Mouse (Mus musculus): Measurements from ENCODE around the gene Adamtsl3. TPM values are rescaled to one million over a fixed set of nuclear protein-coding genes. Genes with fewer than 3 reads are reported as not detected.

The Adamtsl3 gene
- polyA plus RNA-seq, 1 experiment from 2014 or later = 2.4 TPM

- H3K4me2 ChIP-seq (ENCODE audit: low read depth, low read length) = no peak overlapping the region
Observed at GRCm38 (mm10) chr7:82476441-82477221, 141.1 kb downstream of the Adamtsl3 start.

DNA sequence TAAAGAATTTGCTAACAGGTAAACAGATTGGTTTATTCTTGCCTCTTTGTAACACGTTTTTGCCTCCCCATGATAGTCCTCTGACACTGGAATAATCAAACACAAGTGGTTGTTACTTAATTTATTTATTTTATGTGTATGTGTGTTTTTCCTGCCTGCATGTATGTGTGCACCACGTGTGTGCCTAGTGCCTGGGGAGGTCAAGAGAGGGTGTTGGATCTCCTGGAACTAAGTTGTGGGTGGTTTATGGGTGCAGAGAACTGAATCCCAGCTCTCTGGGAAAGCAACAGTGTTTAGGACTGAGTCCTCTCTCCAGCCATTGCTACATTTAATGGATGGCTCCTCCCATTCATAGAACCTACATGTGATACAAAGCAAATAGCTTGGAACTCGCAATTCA lies 143.0 kb downstream of the Adamtsl3 start:
- no peak overlapping the region for H3K27ac ChIP-seq (ENCODE audit: low read length)
- H3K9me3 ChIP-seq (ENCODE audit: control insufficient read depth, low read length) = no peaks in the 10 kb centered on the region
- H3K27me3 ChIP-seq (ENCODE audit: control insufficient read depth, insufficient read depth, low read depth, low read length) = no peaks in the 10 kb centered on the region
- H3K4me3 ChIP-seq (ENCODE audit: low read length) = no peak overlapping the region
- H3K36me3 ChIP-seq (ENCODE audit: control insufficient read depth, insufficient read depth, low read length) = no peaks in the 10 kb centered on the region
- WGBS = 64% methylated on average over 3 of the region's 3 CpGs
- H3K4me1 ChIP-seq (replicated peaks; ENCODE audit: control insufficient read depth, insufficient read depth, low read length) = no peaks in the 10 kb centered on the region
- no peak overlapping the region for H3K9ac ChIP-seq (ENCODE audit: low read length)
- no peak overlapping the region for H3K4me2 ChIP-seq (ENCODE audit: low read depth, low read length)
- no peak for ATAC-seq (ENCODE audit: low read depth)

More at GRCm38 (mm10) chr7:82476441-82477221, 141.1 kb downstream of the Adamtsl3 start:
- H3K4me1 ChIP-seq (replicated peaks; ENCODE audit: control insufficient read depth, insufficient read depth, low read length) = no peaks in the 10 kb centered on the region
- H3K27ac ChIP-seq (ENCODE audit: low read length) = no peak overlapping the region
- ATAC-seq (ENCODE audit: low read depth) = no peak
- WGBS = 79% methylated on average over 16 of the region's 16 CpGs
- H3K27me3 ChIP-seq (ENCODE audit: control insufficient read depth, insufficient read depth, low read depth, low read length) = no peaks in the 10 kb centered on the region
- H3K9ac ChIP-seq (ENCODE audit: low read length) = no peak overlapping the region
- H3K36me3 ChIP-seq (ENCODE audit: control insufficient read depth, insufficient read depth, low read length) = no peaks in the 10 kb centered on the region
- no peak overlapping the region for H3K4me3 ChIP-seq (ENCODE audit: low read length)
- H3K9me3 ChIP-seq (ENCODE audit: control insufficient read depth, low read length) = no peaks in the 10 kb centered on the region

- H3K27ac ChIP-seq (ENCODE audit: low read length) = no peak overlapping the region
- H3K4me1 ChIP-seq (replicated peaks; ENCODE audit: control insufficient read depth, insufficient read depth, low read length) = no peaks in the 10 kb centered on the region
- H3K36me3 ChIP-seq (ENCODE audit: control insufficient read depth, insufficient read depth, low read length) = no peaks in the 10 kb centered on the region
- H3K9me3 ChIP-seq (ENCODE audit: control insufficient read depth, low read length) = no peaks in the 10 kb centered on the region
- WGBS = 67% methylated on average over 10 of the region's 10 CpGs
- no peak overlapping the region for H3K9ac ChIP-seq (ENCODE audit: low read length)
- no peaks in the 10 kb centered on the region for H3K27me3 ChIP-seq (ENCODE audit: control insufficient read depth, insufficient read depth, low read depth, low read length)
- H3K4me2 ChIP-seq (ENCODE audit: low read depth, low read length) = no peak overlapping the region
- ATAC-seq (ENCODE audit: low read depth) = no peak
- no peak overlapping the region for H3K4me3 ChIP-seq (ENCODE audit: low read length)
Observed at GRCm38 (mm10) chr7:82478861-82479755, 143.6 kb downstream of the Adamtsl3 start.

- no peak overlapping the region for H3K4me3 ChIP-seq (ENCODE audit: low read length)
- H3K4me2 ChIP-seq (ENCODE audit: low read depth, low read length) = no peak overlapping the region
- no peaks in the 10 kb centered on the region for H3K36me3 ChIP-seq (ENCODE audit: control insufficient read depth, insufficient read depth, low read length)
- H3K27ac ChIP-seq (ENCODE audit: low read length) = no peak overlapping the region
- H3K4me1 ChIP-seq (replicated peaks; ENCODE audit: control insufficient read depth, insufficient read depth, low read length) = no peaks in the 10 kb centered on the region
- WGBS = 72% methylated on average over 3 of the region's 3 CpGs
- H3K9ac ChIP-seq (ENCODE audit: low read length) = no peak overlapping the region
- no peaks in the 10 kb centered on the region for H3K9me3 ChIP-seq (ENCODE audit: control insufficient read depth, low read length)
- no peak for ATAC-seq (ENCODE audit: low read depth)
- no peaks in the 10 kb centered on the region for H3K27me3 ChIP-seq (ENCODE audit: control insufficient read depth, insufficient read depth, low read depth, low read length)
Observed at GRCm38 (mm10) chr7:82483426-82483825, 147.9 kb downstream of the Adamtsl3 start.

DNA sequence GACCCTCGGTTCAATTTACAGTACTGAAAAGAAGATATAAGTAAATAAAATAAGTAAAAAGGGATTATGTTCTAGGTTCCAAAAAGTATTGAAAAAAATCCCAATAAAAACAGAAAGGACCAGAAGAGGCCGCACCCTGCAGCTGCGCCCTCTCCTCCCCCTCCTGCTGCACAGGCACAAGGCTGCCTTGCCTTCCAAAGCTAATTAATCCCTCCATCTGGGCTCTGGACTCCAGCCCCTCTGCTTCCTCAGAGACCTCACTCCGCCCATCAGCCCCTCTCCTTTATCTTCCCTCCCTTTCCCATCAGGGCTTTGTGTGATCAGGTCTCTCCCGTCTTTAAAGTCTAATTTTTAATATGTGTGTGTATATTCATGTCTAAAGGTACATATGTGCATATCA lies 149.3 kb downstream of the Adamtsl3 start:
- no peak for ATAC-seq (ENCODE audit: low read depth)
- Histone ChIP-seq H3K27ac (ENCODE audit: low read length) (no peak overlapping the region), H3K4me1 (replicated peaks; ENCODE audit: control insufficient read depth, insufficient read depth, low read length) (no peaks in the 10 kb centered on the region), H3K36me3 (ENCODE audit: control insufficient read depth, insufficient read depth, low read length) (no peaks in the 10 kb centered on the region), H3K27me3 (ENCODE audit: control insufficient read depth, insufficient read depth, low read depth, low read length) (no peaks in the 10 kb centered on the region), H3K9me3 (ENCODE audit: control insufficient read depth, low read length) (no peaks in the 10 kb centered on the region), H3K4me2 (ENCODE audit: low read depth, low read length) (no peak overlapping the region), H3K4me3 (ENCODE audit: low read length) (no peak overlapping the region), H3K9ac (ENCODE audit: low read length) (no peak overlapping the region)
- 36% methylated on average over 5 of the region's 5 CpGs for WGBS

- WGBS = 22% methylated on average over 7 of the region's 7 CpGs
- H3K9ac ChIP-seq (ENCODE audit: low read length) = no peak overlapping the region
- H3K4me2 ChIP-seq (ENCODE audit: low read depth, low read length) = no peak overlapping the region
- H3K9me3 ChIP-seq (ENCODE audit: control insufficient read depth, low read length) = no peaks in the 10 kb centered on the region
- H3K4me1 ChIP-seq (replicated peaks; ENCODE audit: control insufficient read depth, insufficient read depth, low read length) = no peaks in the 10 kb centered on the region
- H3K4me3 ChIP-seq (ENCODE audit: low read length) = no peak overlapping the region
- no peak overlapping the region for H3K27ac ChIP-seq (ENCODE audit: low read length)
- no peak for ATAC-seq (ENCODE audit: low read depth)
- H3K36me3 ChIP-seq (ENCODE audit: control insufficient read depth, insufficient read depth, low read length) = no peaks in the 10 kb centered on the region
- no peaks in the 10 kb centered on the region for H3K27me3 ChIP-seq (ENCODE audit: control insufficient read depth, insufficient read depth, low read depth, low read length)
Observed at GRCm38 (mm10) chr7:82485344-82485954, 150.0 kb downstream of the Adamtsl3 start.

- Histone ChIP-seq H3K4me1 (replicated peaks; ENCODE audit: control insufficient read depth, insufficient read depth, low read length) (no peaks in the 10 kb centered on the region), H3K4me2 (ENCODE audit: low read depth, low read length) (no peak overlapping the region), H3K9ac (ENCODE audit: low read length) (no peak overlapping the region), H3K27me3 (ENCODE audit: control insufficient read depth, insufficient read depth, low read depth, low read length) (no peaks in the 10 kb centered on the region), H3K27ac (ENCODE audit: low read length) (no peak overlapping the region), H3K4me3 (ENCODE audit: low read length) (no peak overlapping the region), H3K9me3 (ENCODE audit: control insufficient read depth, low read length) (no peaks in the 10 kb centered on the region), H3K36me3 (ENCODE audit: control insufficient read depth, insufficient read depth, low read length) (no peaks in the 10 kb centered on the region)
- no peak for ATAC-seq (ENCODE audit: low read depth)
- WGBS = 74% methylated on average over 1 of the region's 1 CpGs
Observed at GRCm38 (mm10) chr7:82491018-82491417, 155.5 kb downstream of the Adamtsl3 start.

DNA sequence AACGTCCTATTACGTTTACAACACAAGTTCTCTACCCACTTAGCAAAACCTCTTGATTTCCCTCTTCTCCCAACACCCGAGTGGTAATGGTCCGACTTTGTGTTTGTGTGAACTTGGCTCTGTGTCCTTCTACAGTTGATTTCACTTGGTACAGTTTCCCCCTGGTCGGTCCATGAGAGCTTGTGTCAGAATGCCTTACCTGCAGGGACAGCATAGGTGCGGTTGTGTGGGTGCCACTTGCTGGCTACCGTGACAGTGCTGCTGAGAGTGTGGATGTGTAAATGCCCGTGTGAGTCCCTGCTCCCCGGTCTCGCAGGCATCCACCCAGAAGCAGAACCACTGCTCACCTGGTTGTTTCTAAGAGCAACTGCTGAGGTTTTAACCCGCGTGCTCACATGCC lies 157.4 kb downstream of the Adamtsl3 start:
- Histone ChIP-seq H3K27me3 (ENCODE audit: control insufficient read depth, insufficient read depth, low read depth, low read length) (no peaks in the 10 kb centered on the region), H3K4me1 (replicated peaks; ENCODE audit: control insufficient read depth, insufficient read depth, low read length) (no peaks in the 10 kb centered on the region), H3K9ac (ENCODE audit: low read length) (no peak overlapping the region), H3K4me3 (ENCODE audit: low read length) (no peak overlapping the region), H3K4me2 (ENCODE audit: low read depth, low read length) (no peak overlapping the region), H3K36me3 (ENCODE audit: control insufficient read depth, insufficient read depth, low read length) (no peaks in the 10 kb centered on the region), H3K9me3 (ENCODE audit: control insufficient read depth, low read length) (no peaks in the 10 kb centered on the region), H3K27ac (ENCODE audit: low read length) (no peak overlapping the region)
- no peak for ATAC-seq (ENCODE audit: low read depth)
- whole genome bisulfite sequencing = 83% methylated on average over 12 of the region's 12 CpGs

DNA sequence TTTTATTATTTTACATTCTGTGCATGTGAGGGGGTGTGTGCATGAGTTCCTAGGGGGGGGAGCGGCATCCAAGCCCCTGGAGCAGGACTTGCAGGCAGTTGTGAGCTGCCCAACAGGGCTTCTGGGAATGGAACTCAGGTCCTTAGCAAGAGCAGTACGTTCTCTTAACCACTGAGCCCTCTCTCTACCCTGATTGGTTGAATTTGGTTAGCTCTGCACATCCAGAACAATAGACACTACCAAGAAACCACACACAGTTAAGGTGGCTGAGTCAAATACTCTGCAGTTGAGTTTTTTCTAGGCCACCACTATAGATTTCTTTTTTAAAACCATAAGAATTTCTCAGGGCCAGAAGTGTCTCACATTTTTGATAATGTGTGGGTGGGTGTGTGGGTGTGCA lies 158.7 kb downstream of the Adamtsl3 start:
- no peak overlapping the region for H3K4me2 ChIP-seq (ENCODE audit: low read depth, low read length)
- no peaks in the 10 kb centered on the region for H3K9me3 ChIP-seq (ENCODE audit: control insufficient read depth, low read length)
- 73% methylated on average over 2 of the region's 2 CpGs for WGBS
- no peaks in the 10 kb centered on the region for H3K36me3 ChIP-seq (ENCODE audit: control insufficient read depth, insufficient read depth, low read length)
- H3K27me3 ChIP-seq (ENCODE audit: control insufficient read depth, insufficient read depth, low read depth, low read length) = no peaks in the 10 kb centered on the region
- no peaks in the 10 kb centered on the region for H3K4me1 ChIP-seq (replicated peaks; ENCODE audit: control insufficient read depth, insufficient read depth, low read length)
- H3K9ac ChIP-seq (ENCODE audit: low read length) = no peak overlapping the region
- no peak overlapping the region for H3K4me3 ChIP-seq (ENCODE audit: low read length)
- no peak overlapping the region for H3K27ac ChIP-seq (ENCODE audit: low read length)
- ATAC-seq (ENCODE audit: low read depth) = no peak

All from lung, embryonic 16.5 days (tissue).